Mouse (Mus musculus) liver, embryonic 14.5 days (tissue): ENCODE measurements around the gene Eif4e1b. TPM values are rescaled to one million over a fixed set of nuclear protein-coding genes. Genes with fewer than 3 reads are reported as not detected.

Source experiments
- ATAC-seq: fragments of 200-750 bp; cut with Nextera tagmentation; 2 replicates; pipeline ENCODE4 v1.8.0; 2017; ENCODE audit warnings: moderate number of reproducible peaks, mild to moderate bottlenecking, moderate library complexity; ENCODE audit not compliant: insufficient read depth
- DNase-seq, 3 experiments: peaks; one replicate each; pipeline ENCODE4 v3.0.0-alpha.2; 2012 to 2013; ENCODE audit warnings: low read depth in 3 of 3, low spot score in 3 of 3
- H3K27ac ChIP-seq: fragments of 300-500 bp; sonication (generic); 2 replicates; pipeline ENCODE4 v1.5.1; 2014; ENCODE audit warnings: moderate library complexity, mild to moderate bottlenecking, control low read depth, inconsistent platforms
- H3K27me3 ChIP-seq: fragments of 300-500 bp; sonication (generic); 2 replicates; pipeline ENCODE4 v1.6.1; 2014; ENCODE audit warnings: mild to moderate bottlenecking, low read length, moderate library complexity; ENCODE audit not compliant: control insufficient read depth, insufficient read depth
- H3K36me3 ChIP-seq: fragments of 300-500 bp; sonication (generic); replicated peaks from 2 replicates; pipeline ENCODE4 v1.6.1; 2014; ENCODE audit warnings: low read depth; ENCODE audit not compliant: control insufficient read depth, insufficient read depth
- H3K4me1 ChIP-seq, 2 experiments: fragments of 200-500 bp in 1 of 2; fragments of 300-500 bp in 1 of 2; sonication (generic) in 1 of 2; replicated peaks; 2 replicates each; pipeline ENCODE4 v1.6.1; 2012 to 2014; ENCODE audit warnings: antibody characterized with exemption in 1 of 2, inconsistent platforms in 1 of 2, low read length in 1 of 2; ENCODE audit not compliant: control insufficient read depth in 2 of 2, insufficient read depth in 2 of 2
- H3K4me2 ChIP-seq: fragments of 300-500 bp; sonication (generic); 2 replicates; pipeline ENCODE4 v1.6.1; 2014; ENCODE audit warnings: low read depth, mild to moderate bottlenecking, control low read depth, moderate library complexity
- H3K4me3 ChIP-seq, 2 experiments: fragments of 200-500 bp in 1 of 2; fragments of 300-500 bp in 1 of 2; sonication (generic) in 1 of 2; 2 replicates each; pipeline ENCODE4 v1.5.1; 2012 to 2014; ENCODE audit warnings: low read depth in 2 of 2, low read length in 2 of 2, mild to moderate bottlenecking in 2 of 2, control low read depth in 1 of 2, inconsistent platforms in 1 of 2, moderate library complexity in 1 of 2; ENCODE audit not compliant: insufficient read depth in 1 of 2
- H3K9ac ChIP-seq: fragments of 300-500 bp; sonication (generic); replicated peaks from 2 replicates; pipeline ENCODE4 v1.6.1; 2014; ENCODE audit warnings: mild to moderate bottlenecking, control low read depth, moderate library complexity
- H3K9me3 ChIP-seq: fragments of 300-500 bp; sonication (generic); 2 replicates; pipeline ENCODE4 v1.6.1; 2016; ENCODE audit warnings: low read length, mixed read lengths; ENCODE audit not compliant: control insufficient read depth
- CTCF ChIP-seq: IDR thresholded peaks from 2 replicates; pipeline ENCODE4 v1.5.1; 2016; ENCODE audit warnings: antibody characterized with exemption, low read depth, control low read depth
- EP300 ChIP-seq: IDR thresholded peaks from 2 replicates; pipeline ENCODE4 v1.6.1; 2016; ENCODE audit warnings: antibody characterized with exemption, low read depth
- WGBS: fragments of 180-500 bp; shearing (Covaris S2); extraction: QIAGEN DNeasy Blood & Tissue Kit; methylation state at CpG from one replicate; pipeline ENCODE4 v1.1.7; 2014; ENCODE audit not compliant: insufficient replicate concordance; 5-methylcytosine and 5-hydroxymethylcytosine counted together
- polyA plus RNA-seq, 2 experiments: library from polyadenylated mRNA; depleted of rRNA in 1 of 2; stranded (reverse) in 1 of 2; unstranded in 1 of 2; fragments of >200 nt; fragmentation: Nextera tagmentation in 1 of 2; extraction: Ambion mirVana in 1 of 2; gene quantifications; 2 replicates each; pipeline versions ENCODE4 v1.2.1 to v1.2.3; 2012 to 2014

The Eif4e1b gene
- polyA plus RNA-seq, 2 experiments = not detected

- Histone ChIP-seq H3K4me2 (no peak overlapping the region), H3K4me1 (no peaks in the 10 kb centered on the region), H3K9me3 (no peaks in the 10 kb centered on the region), H3K27ac (no peak overlapping the region), H3K36me3 (no peaks in the 10 kb centered on the region), H3K4me3 (no peak overlapping the region), H3K9ac (no peak overlapping the region), H3K27me3 (peaks cover 15% of the 10 kb centered on the region)
- 35% methylated on average over 5 of the region's 5 CpGs for WGBS
- DNase-seq (no peak), ATAC-seq (no peak)
- TF ChIP-seq CTCF (no peak), EP300 (no peak)
These were observed 11.0 kb downstream of the Eif4e1b start for GRCm38 (mm10) chr13:54794843-54795242.

- Histone ChIP-seq H3K36me3 (no peaks in the 10 kb centered on the region), H3K9me3 (no peaks in the 10 kb centered on the region), H3K4me2 (no peak overlapping the region), H3K27ac (no peak overlapping the region), H3K4me1 (no peaks in the 10 kb centered on the region), H3K9ac (no peak overlapping the region), H3K4me3 (no peak overlapping the region), H3K27me3 (no peaks in the 10 kb centered on the region)
- TF ChIP-seq EP300 (no peak), CTCF (peak; percentile 91)
- no peak for ATAC-seq
- WGBS = 37% methylated on average over 4 of the region's 4 CpGs
- no peak for DNase-seq
These were observed 13.6 kb downstream of the Eif4e1b start for GRCm38 (mm10) chr13:54797356-54797755.

GRCm38 (mm10) chr13:54797861-54798643 lies 14.3 kb downstream of the Eif4e1b start:
- no peak for ATAC-seq
- H3K9ac ChIP-seq = no peak overlapping the region

DNA sequence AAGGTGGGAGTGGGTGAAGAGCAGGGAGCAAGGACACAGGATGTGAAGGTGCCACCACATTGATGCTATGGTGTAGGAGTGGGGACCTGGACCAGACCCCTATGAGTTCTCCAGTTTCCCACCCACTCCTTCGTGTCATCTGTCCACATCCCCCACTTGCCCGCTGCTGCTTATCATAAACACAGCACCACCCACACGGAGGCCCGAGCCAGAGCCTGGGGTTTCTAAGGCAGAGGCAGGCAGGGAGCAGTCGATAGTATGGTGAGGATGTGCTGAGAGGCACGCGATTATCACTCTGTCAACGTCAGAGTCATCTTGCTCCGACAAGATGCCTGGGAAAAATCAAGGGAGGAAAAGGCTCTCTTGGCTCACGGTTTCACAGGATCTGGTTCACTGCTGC lies 14.9 kb downstream of the Eif4e1b start:
- Histone ChIP-seq H3K4me1 (no peaks in the 10 kb centered on the region), H3K36me3 (no peaks in the 10 kb centered on the region), H3K4me3 (no peak overlapping the region), H3K27me3 (no peaks in the 10 kb centered on the region), H3K27ac (no peak overlapping the region), H3K9me3 (no peaks in the 10 kb centered on the region), H3K9ac (no peak overlapping the region), H3K4me2 (no peak overlapping the region)
- DNase-seq = no peak
- WGBS = 55% methylated on average over 10 of the region's 10 CpGs
- TF ChIP-seq EP300 (no peak), CTCF (no peak)
- no peak for ATAC-seq

More at GRCm38 (mm10) chr13:54797861-54798643, 14.3 kb downstream of the Eif4e1b start:
- Histone ChIP-seq H3K27me3 (no peaks in the 10 kb centered on the region), H3K4me3 (no peak overlapping the region), H3K36me3 (no peaks in the 10 kb centered on the region), H3K9me3 (no peaks in the 10 kb centered on the region), H3K4me1 (no peaks in the 10 kb centered on the region), H3K4me2 (no peak overlapping the region), H3K27ac (no peak overlapping the region)
- TF ChIP-seq EP300 (no peak), CTCF (no peak)
- 62% methylated on average over 16 of the region's 16 CpGs for WGBS
- no peak for DNase-seq

- H3K27ac ChIP-seq = no peak overlapping the region
- no peak overlapping the region for H3K4me2 ChIP-seq
- H3K4me1 ChIP-seq = no peaks in the 10 kb centered on the region
- H3K36me3 ChIP-seq = no peaks in the 10 kb centered on the region
- 16% methylated on average over 9 of the region's 9 CpGs for WGBS
- no peaks in the 10 kb centered on the region for H3K27me3 ChIP-seq
- H3K4me3 ChIP-seq = no peak overlapping the region
- H3K9ac ChIP-seq = no peak overlapping the region
- TF ChIP-seq CTCF (peak; percentile 94), EP300 (no peak)
- ATAC-seq = no peak
- no peaks in the 10 kb centered on the region for H3K9me3 ChIP-seq
- DNase-seq = peak; percentile 25 to 32 (median 30)
These were observed 15.9 kb downstream of the Eif4e1b start for GRCm38 (mm10) chr13:54799701-54800100.
